Mouse (Mus musculus) regulatory T cell (primary cell): ENCODE measurements around the gene Srsf9.
"Not testable (repeated sequence)": the region's sequence is repeated elsewhere in the genome, so short reads cannot be mapped to it uniquely, and the experiment has no call there.

Experiments used
- in situ Hi-C: fragments of 300-600 bp; cut with MboI, MseI; formaldehyde crosslinking; loops from one replicate; pipeline ENCODE4 v1.15.1; 2025; ENCODE audit warnings: high pct_unique_total_duplicates

The Srsf9 gene

DNA sequence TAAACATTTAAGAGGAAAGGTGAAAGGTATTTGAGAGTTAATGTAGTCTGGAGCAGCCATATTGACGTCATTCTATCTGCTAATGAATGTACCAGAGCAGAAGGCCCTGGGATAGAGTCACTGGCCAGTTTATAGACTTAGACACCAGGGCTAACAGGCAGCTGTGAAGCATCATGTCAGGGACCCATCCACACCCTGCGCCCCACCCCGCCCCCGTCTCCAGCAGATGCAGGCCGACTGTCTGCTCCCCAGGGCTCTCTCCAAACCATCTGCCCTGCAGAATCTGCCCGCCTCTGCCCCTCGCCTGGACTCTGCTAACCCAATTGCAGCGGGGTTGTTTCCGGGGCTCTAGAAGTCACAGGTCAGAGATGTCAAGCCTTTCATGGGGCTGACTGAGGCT, 44.8 kb downstream of the Srsf9 start:
- in situ Hi-C loops: loop anchor here (25.0 kb wide), 1 partner anchor 1991 kb away; the partner anchor contains the start of gene Wsb2

GRCm38 (mm10) chr5:115373441-115374203, 46.6 kb downstream of the Srsf9 start:
- in situ Hi-C loops: loop anchor here (25.0 kb wide), 1 partner anchor 1989 kb away; the partner anchor contains the start of gene Wsb2

- in situ Hi-C loops: loop anchor here (25.0 kb wide), 1 partner anchor 1988 kb away; the partner anchor contains the start of gene Wsb2
Observed at GRCm38 (mm10) chr5:115374204-115374820, 47.3 kb downstream of the Srsf9 start.

DNA sequence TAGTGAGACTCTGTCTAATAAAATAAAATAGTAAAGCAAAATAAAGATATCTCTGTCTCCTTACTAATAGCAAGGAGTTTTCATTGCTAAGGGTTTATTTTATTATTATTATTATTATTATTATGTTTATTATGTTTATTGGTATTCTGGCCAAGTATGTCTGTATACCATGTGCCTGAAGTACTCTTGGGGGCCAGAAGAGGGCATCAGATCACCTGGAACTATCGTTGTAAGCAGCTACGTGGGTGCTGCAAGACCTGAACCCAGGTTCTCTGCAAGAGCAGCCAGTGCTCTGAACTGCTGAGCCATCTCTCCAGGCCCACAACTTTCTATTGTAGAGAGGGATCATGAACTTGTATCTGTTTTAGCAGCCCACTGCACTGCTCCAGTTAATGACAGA, 48.5 kb downstream of the Srsf9 start:
- in situ Hi-C loops: no loop called here

DNA sequence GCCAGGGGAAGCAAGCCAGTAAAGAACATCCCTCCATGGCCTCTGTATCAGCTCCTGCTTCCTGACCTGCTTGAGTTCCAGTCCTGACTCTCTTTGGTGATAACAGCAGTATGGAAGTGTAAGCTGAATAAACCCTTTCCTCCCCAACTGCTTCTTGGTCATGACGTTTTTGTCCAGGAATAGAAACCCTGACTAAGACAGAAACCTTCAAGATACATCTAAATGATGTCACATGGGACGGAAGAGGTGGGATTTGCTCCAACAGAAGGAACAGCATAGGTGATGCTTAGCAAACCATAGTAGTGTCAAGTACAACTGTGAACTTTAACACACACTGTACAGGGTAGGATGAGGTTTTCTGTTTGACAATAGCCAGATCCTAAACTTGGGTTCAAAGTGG, 51.9 kb downstream of the Srsf9 start:
- in situ Hi-C loops: not testable (repeated sequence)
